Mouse (Mus musculus) bone marrow macrophage, adult 2 months (primary cell): ENCODE results near the gene Ppib.

Source experiments
- CTCF ChIP-seq: IDR thresholded peaks from 2 replicates; pipeline ENCODE4 v1.5.1; 2012; ENCODE audit warnings: low read depth, mild to moderate bottlenecking, low read length, moderate library complexity
- POLR2A ChIP-seq: IDR thresholded peaks from 2 replicates; pipeline ENCODE4 v1.6.1; 2012; ENCODE audit warnings: mild to moderate bottlenecking, low read depth, low read length, borderline replicate concordance

DNA sequence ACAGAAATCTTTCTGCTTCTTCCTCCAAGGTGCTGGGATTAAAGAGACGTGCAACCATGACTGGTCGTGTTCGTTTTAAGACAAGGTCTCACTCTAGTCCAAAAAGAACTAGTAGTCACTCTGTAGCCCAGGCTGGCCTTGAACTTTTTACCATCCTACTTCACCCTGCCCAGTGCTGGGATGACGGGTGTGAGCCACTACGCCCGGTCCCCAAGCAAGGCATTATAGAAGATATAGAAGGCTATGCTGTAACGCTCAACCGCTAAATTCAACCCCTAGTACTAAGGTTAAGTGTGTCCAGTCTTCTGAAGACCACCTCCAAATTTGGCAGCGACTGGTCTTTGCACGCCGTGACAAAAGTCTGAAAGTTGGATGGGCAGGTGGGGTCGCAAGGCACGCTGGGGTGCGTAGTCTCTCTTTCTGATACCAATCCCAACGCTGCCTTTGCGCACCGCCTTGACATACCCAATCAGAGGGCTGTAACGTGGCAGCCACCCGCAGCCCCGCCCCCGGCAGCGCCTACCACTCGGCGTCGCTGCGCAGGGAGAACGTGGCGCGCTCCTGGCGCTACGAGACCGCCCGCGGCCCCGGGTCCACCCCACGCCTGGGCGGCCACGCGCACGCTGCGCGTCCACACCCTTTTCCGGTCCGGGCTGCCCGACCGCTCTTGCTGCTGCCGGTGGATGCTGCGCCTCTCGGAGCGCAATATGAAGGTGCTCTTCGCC, at the start of gene Ppib:
- TF ChIP-seq CTCF (no peak), POLR2A (no peak)
